Mouse (Mus musculus) G1E (cell line): ENCODE measurements around the gene Nme9.

ENCODE experiments used
- CTCF ChIP-seq: IDR thresholded peaks from 2 replicates; pipeline ENCODE4 v1.5.1; 2012; ENCODE audit warnings: low read depth, low read length, inconsistent platforms, mixed read lengths
- GATA1 ChIP-seq: IDR thresholded peaks from 2 replicates; pipeline ENCODE4 v1.6.1; 2012; ENCODE audit warnings: borderline replicate concordance, low read length, inconsistent platforms, mixed read lengths
- GATA2 ChIP-seq: IDR thresholded peaks from 2 replicates; pipeline ENCODE4 v1.6.1; 2012; ENCODE audit warnings: low read depth, low read length, inconsistent platforms, borderline replicate concordance
- POLR2AphosphoS5 ChIP-seq: IDR thresholded peaks from 2 replicates; pipeline ENCODE4 v1.6.1; 2012; ENCODE audit warnings: low read depth, low read length, inconsistent platforms; ENCODE audit not compliant: insufficient replicate concordance
- TAL1 ChIP-seq: conservative IDR thresholded peaks from 2 replicates; pipeline ENCODE4 v1.6.1; 2012; ENCODE audit warnings: low read depth, low read length, inconsistent platforms, mixed read lengths

GRCm38 (mm10) chr9:99411093-99411492 is 40.2 kb upstream of the Nme9 start:
- TF ChIP-seq CTCF (no peak), POLR2AphosphoS5 (no peak), GATA1 (no peak), TAL1 (no peak), GATA2 (no peak)
